Mouse (Mus musculus): ENCODE results near the gene Aldh3b1. TPM values are rescaled to one million over a fixed set of nuclear protein-coding genes. Genes with fewer than 3 reads are reported as not detected.

The Aldh3b1 gene
- 3.3 and 8.6 TPM in 2 replicates for polyA plus RNA-seq (2015; fragmentation: Nextera tagmentation; extraction: Ambion mirVana)

GRCm38 (mm10) chr19:3929211-3929941, at the start of gene Aldh3b1:
Aldh3b1 (minus strand) TSS chr19:3929808.

GRCm38 (mm10) chr19:3972229-3972628, 42.6 kb upstream of the Aldh3b1 start, which contains the start of gene Aldh3b2:
Aldh3b2 (plus strand) TSS chr19:3972328.

GRCm38 (mm10) chr19:3958470-3958869, 28.9 kb upstream of the Aldh3b1 start, which contains the start of gene Aldh3b3:
Aldh3b3 (plus strand) TSS chr19:3958645.

DNA sequence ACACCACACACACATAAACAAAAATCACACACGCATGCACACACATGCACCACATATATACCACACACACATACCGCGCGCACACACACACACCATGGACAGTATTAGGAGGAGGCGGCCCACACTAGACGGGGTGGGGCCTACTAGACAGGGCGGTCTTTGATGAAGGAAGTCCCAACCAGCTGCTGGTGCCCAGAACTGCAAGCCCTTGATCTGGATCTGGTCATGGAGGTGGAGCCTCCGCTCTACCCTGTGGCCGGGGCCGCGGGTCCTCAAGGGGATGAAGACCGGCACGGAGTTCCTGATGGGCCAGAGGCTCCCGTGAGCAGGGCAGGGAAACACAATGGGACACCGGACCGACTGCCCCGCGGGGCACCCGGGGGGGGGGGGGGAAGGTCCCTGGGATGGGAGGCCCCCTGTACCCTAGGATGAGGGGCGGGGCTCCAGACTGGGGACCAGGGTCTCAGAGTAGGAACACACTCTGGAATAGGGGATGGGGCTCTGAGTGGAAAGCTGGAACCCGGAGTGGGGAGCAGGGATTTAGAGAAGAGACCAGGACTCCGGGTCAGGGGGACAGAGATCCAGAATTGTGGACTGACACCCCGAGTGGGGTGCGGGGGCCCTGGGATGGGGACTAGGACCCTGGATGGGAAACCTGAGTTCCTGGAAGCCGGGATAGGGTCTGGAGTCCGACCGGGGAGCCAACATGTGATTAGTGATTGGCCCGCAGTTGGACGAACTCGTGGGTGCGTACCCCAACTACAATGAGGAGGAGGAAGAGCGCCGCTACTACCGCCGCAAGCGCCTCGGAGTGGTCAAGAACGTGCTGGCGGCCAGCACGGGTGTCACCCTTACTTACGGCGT, 5.7 kb upstream of the Aldh3b1 start, which contains the start of gene Unc93b1:
TSS of gene Unc93b1 (plus strand) at position 155 of the 864 bp plus-strand sequence.

GRCm38 (mm10) chr19:3912337-3913204, 17.0 kb downstream of the Aldh3b1 start, which contains the start of gene Ndufs8:
Ndufs8 (minus strand) TSS chr19:3912774.

GRCm38 (mm10) chr19:3906795-3907786, 22.5 kb downstream of the Aldh3b1 start, which contains the start of gene Tcirg1:
Tcirg1 (minus strand) TSS chr19:3907133.

Other genes starting within 250 kb of the Aldh3b1 start
- 2.0 and 2.1 TPM in 2 replicates for gene Lrp5, start 243.2 kb downstream of the Aldh3b1 start, polyA plus RNA-seq (2015; fragmentation: Nextera tagmentation; extraction: Ambion mirVana)
- 37.1 and 48.3 TPM in 2 replicates for gene 1810055G02Rik, start 221.5 kb downstream of the Aldh3b1 start, polyA plus RNA-seq (2015; fragmentation: Nextera tagmentation; extraction: Ambion mirVana)
- gene Kmt5b, start 162.4 kb downstream of the Aldh3b1 start, polyA plus RNA-seq (2015; fragmentation: Nextera tagmentation; extraction: Ambion mirVana) = 14.4 and 15.2 TPM in 2 replicates
- gene Chka, start 78.0 kb downstream of the Aldh3b1 start, polyA plus RNA-seq (2015; fragmentation: Nextera tagmentation; extraction: Ambion mirVana) = 21.8 and 25.8 TPM in 2 replicates
- 18.2 and 23.2 TPM in 2 replicates for gene Tcirg1, start 22.7 kb downstream of the Aldh3b1 start, polyA plus RNA-seq (2015; fragmentation: Nextera tagmentation; extraction: Ambion mirVana)
- gene Ndufs8, start 17.0 kb downstream of the Aldh3b1 start, polyA plus RNA-seq (2015; fragmentation: Nextera tagmentation; extraction: Ambion mirVana) = 279 and 309 TPM in 2 replicates
- 21.7 and 32.0 TPM in 2 replicates for gene Unc93b1, start 5.4 kb upstream of the Aldh3b1 start, polyA plus RNA-seq (2015; fragmentation: Nextera tagmentation; extraction: Ambion mirVana)
- 0.29 and 0.30 TPM in 2 replicates for gene Aldh3b3, start 28.8 kb upstream of the Aldh3b1 start, polyA plus RNA-seq (2015; fragmentation: Nextera tagmentation; extraction: Ambion mirVana)
- 122 and 144 TPM in 2 replicates for gene Aldh3b2, start 42.5 kb upstream of the Aldh3b1 start, polyA plus RNA-seq (2015; fragmentation: Nextera tagmentation; extraction: Ambion mirVana)
- 6.1 and 7.0 TPM in 2 replicates for gene Acy3, start 56.8 kb upstream of the Aldh3b1 start, polyA plus RNA-seq (2015; fragmentation: Nextera tagmentation; extraction: Ambion mirVana)
- 0.11 TPM in 1 of 2 replicates, not detected in the other for gene Tbx10, start 62.9 kb upstream of the Aldh3b1 start, polyA plus RNA-seq (2015; fragmentation: Nextera tagmentation; extraction: Ambion mirVana)
- 29.1 and 36.0 TPM in 2 replicates for gene Nudt8, start 70.8 kb upstream of the Aldh3b1 start, polyA plus RNA-seq (2015; fragmentation: Nextera tagmentation; extraction: Ambion mirVana)
- gene Gm49405, start 70.8 kb upstream of the Aldh3b1 start, polyA plus RNA-seq (2015; fragmentation: Nextera tagmentation; extraction: Ambion mirVana) = 0.82 and 1.3 TPM in 2 replicates
- 1.5 and 2.1 TPM in 2 replicates for gene Doc2g, start 73.5 kb upstream of the Aldh3b1 start, polyA plus RNA-seq (2015; fragmentation: Nextera tagmentation; extraction: Ambion mirVana)
- 170 and 175 TPM in 2 replicates for gene Ndufv1, start 83.0 kb upstream of the Aldh3b1 start, polyA plus RNA-seq (2015; fragmentation: Nextera tagmentation; extraction: Ambion mirVana)
- gene Gstp1, start 108.2 kb upstream of the Aldh3b1 start, polyA plus RNA-seq (2015; fragmentation: Nextera tagmentation; extraction: Ambion mirVana) = 432 and 441 TPM in 2 replicates
- gene Gstp2, start 116.2 kb upstream of the Aldh3b1 start, polyA plus RNA-seq (2015; fragmentation: Nextera tagmentation; extraction: Ambion mirVana) = 21.6 and 25.1 TPM in 2 replicates
- 0.33 and 0.52 TPM in 2 replicates for gene Gstp3, start 129.8 kb upstream of the Aldh3b1 start, polyA plus RNA-seq (2015; fragmentation: Nextera tagmentation; extraction: Ambion mirVana)
- gene Cabp2, start 151.8 kb upstream of the Aldh3b1 start, polyA plus RNA-seq (2015; fragmentation: Nextera tagmentation; extraction: Ambion mirVana) = not detected in 2 replicates
- 75.9 and 93.8 TPM in 2 replicates for gene Cdk2ap2, start 167.4 kb upstream of the Aldh3b1 start, polyA plus RNA-seq (2015; fragmentation: Nextera tagmentation; extraction: Ambion mirVana)
- 10.2 and 13.2 TPM in 2 replicates for gene Pitpnm1, start 170.2 kb upstream of the Aldh3b1 start, polyA plus RNA-seq (2015; fragmentation: Nextera tagmentation; extraction: Ambion mirVana)
- gene Aip, start 196.1 kb upstream of the Aldh3b1 start, polyA plus RNA-seq (2015; fragmentation: Nextera tagmentation; extraction: Ambion mirVana) = 76.9 and 77.9 TPM in 2 replicates
- gene Gpr152, start 210.0 kb upstream of the Aldh3b1 start, polyA plus RNA-seq (2015; fragmentation: Nextera tagmentation; extraction: Ambion mirVana) = not detected in 2 replicates
- 0.28 and 0.41 TPM in 2 replicates for gene Cabp4, start 214.2 kb upstream of the Aldh3b1 start, polyA plus RNA-seq (2015; fragmentation: Nextera tagmentation; extraction: Ambion mirVana)
- gene Coro1b, start 218.8 kb upstream of the Aldh3b1 start, polyA plus RNA-seq (2015; fragmentation: Nextera tagmentation; extraction: Ambion mirVana) = 130 and 133 TPM in 2 replicates
- 0.54 and 0.65 TPM in 2 replicates for gene Ptprcap, start 223.8 kb upstream of the Aldh3b1 start, polyA plus RNA-seq (2015; fragmentation: Nextera tagmentation; extraction: Ambion mirVana)
- gene Rps6kb2, start 233.5 kb upstream of the Aldh3b1 start, polyA plus RNA-seq (2015; fragmentation: Nextera tagmentation; extraction: Ambion mirVana) = 28.6 and 31.4 TPM in 2 replicates
- 5.8 and 7.8 TPM in 2 replicates for gene Carns1, start 245.7 kb upstream of the Aldh3b1 start, polyA plus RNA-seq (2015; fragmentation: Nextera tagmentation; extraction: Ambion mirVana)